Mouse (Mus musculus) ZHBTc4 (cell line): ENCODE measurements at regions not wholly inside any gene's neighbourhood (a gene's known extent, or its start where the extent isn't known, plus 50 kb on each side); places are given as distances from the start of the nearest gene placed in this dataset.

Experiments used
- DNase-seq: peaks from one replicate; pipeline ENCODE4 v3.0.0-alpha.2; 2011; ENCODE audit warnings: low read depth, low spot score

GRCm38 (mm10) chr1:44849366-44849951 is 298.1 kb downstream of the Gulp1 start:
- DNase-seq, result no peak

- no peak for DNase-seq
These were observed 312.1 kb downstream of the Gulp1 start for GRCm38 (mm10) chr1:44863390-44863789.

GRCm38 (mm10) chr1:44863818-44864217 is 312.5 kb downstream of the Gulp1 start:
- no peak for DNase-seq

- DNase-seq, result peak; percentile 39
These were observed 340.3 kb downstream of the Gulp1 start for GRCm38 (mm10) chr1:44891611-44892010.

- peak; percentile 7 for DNase-seq
These were observed 341.1 kb downstream of the Gulp1 start for GRCm38 (mm10) chr1:44892378-44892777.
